Mouse (Mus musculus): ENCODE results near the gene Anxa2. TPM values are rescaled to one million over a fixed set of nuclear protein-coding genes. Genes with fewer than 3 reads are reported as not detected.

The Anxa2 gene
- total RNA-seq, 1 experiment from 2014 or later, result 703 TPM

DNA sequence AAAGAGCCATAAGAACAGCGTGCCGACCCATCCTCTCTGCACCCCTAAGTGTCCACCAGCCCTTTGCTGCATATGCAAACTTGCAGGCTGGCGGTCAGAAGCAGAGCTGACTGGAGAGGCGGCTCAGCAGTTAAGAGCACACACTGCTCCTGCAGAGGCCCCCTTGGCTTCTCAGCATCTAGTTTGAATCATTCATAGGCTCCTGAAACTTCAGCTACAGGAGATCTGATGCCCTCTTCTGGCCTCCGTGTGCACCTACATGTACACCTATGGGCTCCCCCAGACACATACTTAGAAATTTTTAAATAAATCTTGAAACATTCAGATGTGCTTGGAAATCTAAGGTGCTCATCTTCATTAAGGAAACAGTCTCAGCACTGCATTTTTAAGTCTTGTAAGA, 35.6 kb downstream of the Anxa2 start:
- no peak for ATAC-seq (ENCODE audit: extremely low read depth, insufficient number of reproducible peaks, low FRiP score, poor library complexity, severe bottlenecking)

DNA sequence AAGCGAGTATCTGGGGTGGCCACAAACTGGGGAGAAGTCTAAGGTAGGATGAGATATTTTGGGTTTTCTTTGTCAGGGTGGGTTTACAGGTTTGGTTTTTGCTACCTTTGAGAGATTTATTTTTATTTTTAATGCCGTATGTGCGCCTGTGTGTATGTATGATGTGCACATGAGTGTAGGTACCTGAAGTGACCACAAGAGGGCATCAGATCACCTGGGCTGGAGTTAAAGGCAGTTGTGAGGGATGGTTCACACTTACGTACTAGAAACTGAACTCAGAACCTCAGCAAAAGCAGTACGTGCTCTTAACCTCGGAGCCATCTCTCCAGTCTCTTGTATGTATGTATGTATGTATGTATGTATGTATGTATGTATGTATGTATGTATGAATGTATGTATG, 39.4 kb downstream of the Anxa2 start:
- ATAC-seq (ENCODE audit: extremely low read depth, insufficient number of reproducible peaks, low FRiP score, poor library complexity, severe bottlenecking), result no peak

DNA sequence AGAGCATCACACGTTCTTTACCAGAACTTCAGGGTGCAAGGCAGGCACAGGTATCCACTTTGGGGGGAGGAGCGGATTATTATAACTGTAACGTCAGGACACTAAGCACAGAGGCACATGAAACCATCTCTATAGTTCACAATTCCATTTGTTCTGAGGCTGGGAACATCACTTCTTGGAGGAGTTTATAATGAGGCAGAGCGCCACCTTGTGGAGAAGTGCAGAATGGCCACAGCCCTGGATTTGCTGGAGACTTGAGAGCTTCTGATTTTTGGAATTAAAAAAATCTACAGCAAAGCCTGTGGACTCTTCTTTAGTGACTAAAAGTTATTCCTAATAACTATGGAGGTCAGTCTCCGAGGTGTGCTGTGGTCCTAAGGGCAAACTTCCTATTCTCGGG, 49.1 kb downstream of the Anxa2 start:
- no peak for ATAC-seq (ENCODE audit: extremely low read depth, insufficient number of reproducible peaks, low FRiP score, poor library complexity, severe bottlenecking)

DNA sequence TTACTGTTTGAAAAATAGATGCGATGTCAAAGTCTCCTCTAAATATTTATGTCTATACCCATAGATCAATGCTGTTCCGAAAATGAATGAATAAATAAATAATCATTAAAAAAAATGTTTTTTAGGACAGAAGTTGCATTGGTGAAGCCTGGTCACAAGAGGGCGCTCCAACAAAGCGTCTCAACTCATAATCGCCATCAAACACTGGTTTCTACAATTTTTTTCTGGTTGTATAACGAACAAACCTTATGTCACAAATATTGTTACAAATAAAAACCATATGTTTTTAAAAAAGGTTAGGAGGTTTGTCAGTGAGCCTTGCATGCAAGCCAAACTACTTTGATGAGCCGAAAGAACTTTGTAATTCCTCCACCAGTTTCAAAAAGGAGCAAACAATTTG, 52.2 kb downstream of the Anxa2 start:
- ATAC-seq (ENCODE audit: extremely low read depth, insufficient number of reproducible peaks, low FRiP score, poor library complexity, severe bottlenecking), result no peak

DNA sequence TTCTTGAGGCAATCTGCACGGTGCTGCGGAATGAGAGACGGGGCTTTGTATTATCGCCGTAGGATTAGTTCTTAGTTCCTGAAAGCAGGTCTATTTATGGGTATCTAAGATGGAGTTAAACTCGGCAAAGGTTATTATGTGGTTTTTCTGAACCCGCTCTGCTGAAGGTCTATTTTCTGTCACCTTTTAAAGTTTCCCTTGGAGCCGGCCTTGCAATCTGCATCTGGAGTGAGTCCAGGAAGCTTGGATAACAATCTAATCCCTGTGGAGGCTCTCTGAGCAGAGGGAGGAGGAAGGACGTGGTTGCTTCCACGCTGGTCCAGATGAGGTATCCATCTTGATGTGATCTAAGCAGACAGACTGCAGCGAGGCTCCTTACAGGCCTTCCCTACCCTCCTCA, 53.8 kb downstream of the Anxa2 start:
- no peak for ATAC-seq (ENCODE audit: extremely low read depth, insufficient number of reproducible peaks, low FRiP score, poor library complexity, severe bottlenecking)

DNA sequence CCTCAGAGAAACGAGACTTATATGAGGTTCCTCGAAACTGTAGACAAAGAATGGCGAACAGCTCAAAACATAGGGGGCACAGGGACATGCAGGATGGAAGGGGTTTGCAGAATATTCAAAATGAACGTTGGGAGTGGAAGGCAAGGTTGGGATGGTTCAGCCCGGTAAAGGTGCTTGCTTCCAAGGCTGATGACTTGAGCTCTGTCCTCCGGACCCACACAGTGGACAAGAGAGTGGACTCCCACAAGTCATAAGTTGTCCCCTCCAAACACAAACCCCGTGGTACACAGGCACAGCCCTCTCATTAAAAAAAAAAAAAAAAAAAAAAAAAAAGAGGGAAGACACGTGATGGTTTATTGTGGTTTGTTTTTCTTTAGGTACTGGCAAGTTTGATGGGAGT, 54.6 kb downstream of the Anxa2 start:
- no peak for ATAC-seq (ENCODE audit: extremely low read depth, insufficient number of reproducible peaks, low FRiP score, poor library complexity, severe bottlenecking)

DNA sequence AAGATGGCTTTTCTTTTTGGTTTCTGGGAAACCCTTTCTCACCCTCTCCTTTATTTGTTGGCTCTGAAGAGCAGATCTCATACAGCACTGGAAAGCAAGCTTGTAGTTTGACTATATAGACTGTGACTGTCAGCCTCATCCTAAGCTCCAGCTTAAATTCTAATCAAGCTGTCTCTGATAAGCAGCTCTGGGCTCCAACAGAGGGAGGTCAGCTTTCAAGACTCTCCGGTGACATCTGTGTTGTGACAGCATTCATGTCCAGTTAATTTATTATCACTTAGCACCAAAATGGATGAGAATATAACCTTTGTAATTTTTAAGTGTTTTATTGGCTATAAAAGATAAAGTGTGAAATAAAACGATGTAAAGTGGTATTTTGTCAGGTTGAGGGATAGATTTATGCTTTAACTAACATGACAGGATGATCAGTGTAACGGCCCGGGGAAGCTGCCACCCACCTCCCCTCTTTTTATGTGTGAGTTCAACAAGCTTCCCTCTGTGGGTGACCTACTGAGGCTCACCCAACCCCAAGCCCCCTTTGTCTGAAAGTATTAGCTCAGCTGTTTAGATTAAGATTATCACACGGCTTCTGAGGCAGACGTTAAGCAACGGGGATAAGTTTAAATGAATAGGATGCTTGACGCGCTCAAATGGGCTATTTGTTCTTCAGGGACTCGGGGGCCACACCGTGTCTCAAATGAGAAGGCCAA, 58.6 kb downstream of the Anxa2 start:
- no peak for ATAC-seq (ENCODE audit: extremely low read depth, insufficient number of reproducible peaks, low FRiP score, poor library complexity, severe bottlenecking)

DNA sequence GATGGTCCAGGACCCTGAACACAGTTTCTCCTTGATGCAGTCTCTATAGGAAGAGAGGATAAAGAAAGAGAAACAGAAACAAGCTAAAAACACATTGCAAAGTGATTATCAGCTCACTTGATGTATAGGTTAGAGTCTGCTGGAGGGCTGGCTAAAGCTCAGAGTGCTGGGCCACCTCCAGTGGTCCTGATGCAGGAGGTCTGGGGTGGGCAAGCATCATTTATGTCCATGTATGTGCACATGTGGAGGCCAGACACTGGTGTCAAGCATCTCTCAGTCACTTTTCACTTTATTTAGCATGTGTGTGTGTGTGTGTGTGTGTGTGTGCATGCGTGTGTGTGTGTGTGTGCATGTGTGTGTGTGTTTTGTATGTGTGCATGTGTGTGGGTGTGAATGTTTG, 59.3 kb downstream of the Anxa2 start:
- no peak for ATAC-seq (ENCODE audit: extremely low read depth, insufficient number of reproducible peaks, low FRiP score, poor library complexity, severe bottlenecking)

DNA sequence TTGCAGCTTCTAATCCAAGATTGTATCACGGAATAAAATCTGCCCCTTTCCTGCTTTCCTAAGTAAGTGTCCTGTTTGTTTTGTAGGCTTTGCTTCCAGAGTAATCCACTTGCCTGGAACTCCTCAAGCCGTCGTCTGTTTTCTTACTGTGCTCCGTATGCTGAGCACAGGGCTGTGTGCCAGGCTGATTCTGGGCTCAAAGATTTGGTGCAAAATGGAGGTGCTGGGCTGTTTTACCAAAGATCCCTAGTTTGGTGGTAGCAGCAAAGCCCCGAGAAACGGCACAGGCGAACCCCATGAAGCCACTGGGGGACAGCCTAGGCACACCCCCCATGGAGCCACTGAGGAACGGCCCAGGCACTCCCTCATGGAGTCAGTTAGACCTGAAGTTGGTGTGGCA, 60.8 kb downstream of the Anxa2 start:
- no peak for ATAC-seq (ENCODE audit: extremely low read depth, insufficient number of reproducible peaks, low FRiP score, poor library complexity, severe bottlenecking)

DNA sequence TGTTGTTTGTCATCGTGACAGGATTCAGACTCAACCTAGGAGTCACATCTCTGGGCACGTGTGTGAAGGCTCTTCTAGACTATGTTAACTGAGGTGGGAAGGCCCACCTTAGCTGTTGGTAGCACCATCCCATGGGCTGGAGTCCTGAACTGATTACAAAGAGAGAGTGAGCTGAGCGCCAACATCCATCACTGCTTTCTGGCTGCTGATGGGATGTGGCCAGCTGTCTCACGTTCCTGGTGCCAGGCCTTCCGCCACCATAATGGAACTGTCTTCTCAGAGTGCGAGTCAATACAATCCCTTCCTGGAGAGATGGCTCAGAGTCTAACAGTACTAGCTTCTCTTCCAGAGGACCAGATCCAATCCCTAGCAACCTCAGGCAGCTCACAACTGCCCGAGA, 62.0 kb downstream of the Anxa2 start:
- ATAC-seq (ENCODE audit: extremely low read depth, insufficient number of reproducible peaks, low FRiP score, poor library complexity, severe bottlenecking), result no peak

DNA sequence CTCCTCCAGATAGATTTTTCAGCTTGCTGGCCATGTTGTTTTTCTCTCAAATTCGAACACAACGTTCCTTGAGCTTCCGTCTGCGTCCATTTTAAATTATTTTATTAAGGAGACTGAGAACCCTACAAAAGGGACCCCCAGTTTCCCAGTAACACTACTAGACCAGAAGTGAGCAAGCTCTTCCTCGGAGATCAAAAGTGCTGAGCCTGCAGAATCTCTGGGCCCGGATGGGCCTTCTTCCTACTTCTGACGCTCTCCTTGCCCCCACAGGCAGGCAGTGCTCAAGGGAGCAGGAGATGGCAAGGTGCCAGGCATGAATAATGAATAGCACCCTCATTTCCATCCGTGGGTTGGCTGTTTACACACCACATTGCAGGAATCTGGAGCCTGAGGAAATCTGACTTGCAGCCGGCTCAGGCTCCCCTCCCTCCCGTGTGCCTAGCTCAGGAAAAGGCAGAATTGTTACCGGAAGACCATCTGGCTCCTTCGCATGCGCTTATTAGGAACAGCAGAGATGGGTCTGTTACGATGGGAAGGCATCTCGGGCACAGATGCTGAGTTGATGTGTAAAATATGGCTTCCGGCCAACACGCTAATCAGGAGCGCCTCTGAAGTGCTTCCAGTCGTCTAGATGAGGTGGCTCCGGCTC, 64.1 kb downstream of the Anxa2 start:
- ATAC-seq (ENCODE audit: extremely low read depth, insufficient number of reproducible peaks, low FRiP score, poor library complexity, severe bottlenecking), result no peak

Other genes with a start within 250 kb of the Anxa2 start
- 26.3 and 27.4 TPM in 2 replicates for gene Ice2, start 55.7 kb upstream of the Anxa2 start, total RNA-seq (2017)